Mouse (Mus musculus) gastrocnemius, postnatal 10 days (tissue): Measurements from ENCODE around the gene BC051665. TPM values are rescaled to one million over a fixed set of nuclear protein-coding genes. Genes with fewer than 3 reads are reported as not detected.

Source experiments
- DNase-seq: peaks from one replicate; pipeline ENCODE4 v3.0.0; 2021; ENCODE audit warnings: mixed read lengths
- total RNA-seq, 2 experiments: library from RNA; stranded (reverse); gene quantifications; 2 replicates each; pipeline ENCODE4 v1.2.3; 2021

BC051665 gene
- total RNA-seq, 2 experiments from 2014 or later, result not detected

DNA sequence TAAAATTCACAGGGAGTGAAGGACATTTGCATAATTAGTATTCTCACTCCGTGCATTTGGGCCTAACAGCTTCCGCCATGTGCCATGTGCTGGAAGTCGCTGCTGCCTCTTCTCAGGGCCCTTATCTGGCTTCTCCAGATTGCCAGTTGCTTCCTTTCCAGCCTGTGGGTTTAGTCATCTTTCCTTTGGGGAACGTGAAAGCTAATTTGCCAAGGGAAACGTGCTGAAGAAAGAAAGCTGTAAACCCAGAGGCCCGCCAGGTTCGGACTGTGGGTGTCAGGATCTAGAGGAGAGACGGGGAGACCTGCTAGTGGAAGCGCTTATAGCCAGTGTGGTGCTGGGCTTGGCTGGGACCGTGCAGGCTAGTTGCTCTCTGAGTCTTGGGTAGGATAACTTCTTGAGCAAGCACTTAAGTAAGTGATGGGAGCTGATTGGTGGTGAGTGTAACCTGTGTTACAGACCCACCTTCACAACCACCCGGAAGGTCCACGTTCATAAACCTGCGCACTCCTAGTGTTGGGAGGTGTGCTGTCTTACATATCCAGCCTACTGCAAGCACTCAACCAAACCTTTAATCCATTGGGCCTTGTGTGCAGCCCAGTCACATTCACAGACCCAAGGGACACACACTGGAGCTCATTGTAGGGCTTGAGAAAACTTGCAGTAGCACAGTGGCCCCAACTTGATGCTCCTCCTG, 42.6 kb downstream of the BC051665 start:
- no peak for DNase-seq

DNA sequence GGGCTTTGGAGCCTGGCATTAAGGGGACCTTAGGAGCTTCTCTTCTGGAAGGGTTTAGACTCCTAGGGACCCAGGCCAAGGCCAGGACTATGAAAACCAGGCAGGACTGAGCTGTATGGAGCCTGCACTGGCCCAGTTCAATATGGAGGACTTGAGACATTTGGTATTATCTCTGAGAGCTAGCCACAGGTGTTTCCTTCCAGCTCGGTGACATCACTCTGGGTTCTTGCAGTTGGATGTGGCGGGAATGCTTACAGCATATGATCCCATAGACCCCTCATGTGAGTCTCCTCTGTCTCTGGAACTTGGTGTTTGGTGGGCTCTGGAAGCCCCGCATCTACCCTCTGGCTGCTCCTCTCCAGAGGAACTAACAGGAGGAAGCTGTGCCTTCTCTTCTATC, 43.6 kb downstream of the BC051665 start:
- no peak for DNase-seq

DNA sequence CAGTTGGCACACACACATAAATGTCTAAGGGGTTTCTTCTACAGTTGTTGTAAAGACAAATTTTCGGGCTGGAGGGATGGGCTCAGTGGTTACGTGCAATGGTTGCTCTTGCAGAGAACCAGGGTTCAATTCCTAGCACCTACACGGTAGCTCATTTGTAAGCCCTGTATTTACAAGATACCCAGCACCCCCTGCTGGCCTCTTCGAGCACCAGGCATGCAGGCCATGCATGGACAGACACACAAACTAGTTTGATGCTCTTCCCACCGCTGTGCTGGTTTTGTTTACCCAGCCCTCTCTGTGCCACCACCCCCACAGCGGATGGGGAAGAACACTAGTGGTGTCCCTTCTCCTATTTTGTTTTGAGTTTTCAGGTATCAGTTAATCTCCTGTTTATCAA, 45.9 kb downstream of the BC051665 start:
- no peak for DNase-seq

DNA sequence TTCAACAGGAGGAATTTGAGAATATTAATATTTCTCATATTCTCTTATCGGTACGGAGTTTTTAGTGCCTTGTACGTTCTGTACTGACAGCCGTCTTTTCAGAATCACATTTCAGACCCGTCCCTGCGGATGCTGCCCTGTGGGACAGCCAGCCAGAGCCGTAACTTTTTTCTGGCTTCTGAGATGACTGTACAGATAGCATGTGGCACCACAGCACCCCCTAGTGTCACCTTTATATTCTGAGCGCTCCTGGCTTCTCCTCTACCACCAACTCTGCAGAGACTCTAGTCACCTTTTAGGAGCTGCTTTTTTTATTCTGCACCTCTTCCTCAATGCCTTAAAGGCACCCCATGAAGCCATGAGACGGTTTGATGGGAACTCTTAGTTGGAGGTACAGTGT, 47.7 kb downstream of the BC051665 start:
- DNase-seq, result peak; percentile 76

DNA sequence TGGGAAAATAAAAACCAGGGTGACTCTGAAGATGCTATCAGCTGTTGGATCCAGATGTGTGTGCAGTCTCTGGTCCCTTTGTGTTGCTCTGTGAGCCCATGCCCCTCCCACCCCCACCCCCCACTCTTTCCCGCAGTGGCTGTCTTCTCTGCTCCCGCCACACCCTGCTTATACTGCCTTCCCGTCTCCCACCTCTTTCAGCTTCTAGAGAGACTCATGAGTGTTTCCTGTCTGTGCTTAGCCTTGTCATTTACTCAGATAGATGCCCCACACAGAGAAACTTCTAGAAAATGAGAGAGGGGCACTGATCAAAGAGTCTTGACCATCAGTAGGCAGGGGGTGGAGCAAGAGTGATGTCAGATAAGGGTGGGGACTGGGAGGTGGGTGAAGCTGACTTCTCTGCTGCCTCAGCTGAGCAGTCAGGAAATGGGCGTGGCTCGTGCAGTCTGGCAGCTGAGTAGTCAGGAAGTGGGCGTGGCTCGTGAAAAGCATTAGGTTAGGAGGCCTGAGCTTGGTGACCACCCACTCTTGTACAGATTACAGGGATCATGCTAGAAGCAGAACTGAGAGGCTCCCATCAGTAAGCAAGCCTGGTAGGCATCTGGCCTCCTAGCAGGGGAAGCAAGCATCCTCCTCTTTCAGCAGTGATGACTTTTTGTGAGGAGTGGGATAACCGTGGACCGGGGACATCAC, 48.4 kb downstream of the BC051665 start:
- peak; percentile 73 for DNase-seq

DNA sequence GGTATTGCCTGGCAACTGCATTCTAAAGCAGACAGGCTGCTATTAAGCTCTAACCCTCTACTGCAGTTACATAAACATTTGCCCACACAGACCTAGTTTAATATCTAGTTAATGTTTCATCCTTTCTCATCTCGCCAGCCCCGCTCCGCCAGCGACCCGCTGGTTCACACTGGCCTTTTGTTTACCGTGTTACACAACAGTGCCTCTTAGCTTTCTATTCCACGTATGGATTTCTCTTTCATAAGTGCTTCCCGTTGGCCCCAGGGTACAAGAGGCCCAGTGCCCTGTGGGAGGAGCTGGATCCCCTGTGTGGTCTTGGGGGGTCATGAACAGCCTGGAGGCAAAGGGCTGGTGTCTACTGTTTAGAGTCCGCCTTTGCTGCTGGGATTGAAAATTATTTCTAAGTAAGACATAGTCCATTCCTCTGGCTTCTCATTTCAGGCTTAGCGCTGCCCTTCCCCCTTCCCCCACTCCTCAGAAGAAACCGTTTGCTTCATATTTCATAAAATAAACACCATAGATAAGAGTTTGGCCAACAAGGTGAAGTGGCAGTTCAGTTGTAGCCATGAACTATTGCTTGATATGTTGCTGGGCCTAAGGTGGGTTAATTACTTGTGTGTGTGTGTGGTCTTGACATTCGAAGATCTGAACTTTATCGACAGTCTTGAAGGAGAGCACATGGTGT, 49.6 kb downstream of the BC051665 start:
- DNase-seq, result no peak

DNA sequence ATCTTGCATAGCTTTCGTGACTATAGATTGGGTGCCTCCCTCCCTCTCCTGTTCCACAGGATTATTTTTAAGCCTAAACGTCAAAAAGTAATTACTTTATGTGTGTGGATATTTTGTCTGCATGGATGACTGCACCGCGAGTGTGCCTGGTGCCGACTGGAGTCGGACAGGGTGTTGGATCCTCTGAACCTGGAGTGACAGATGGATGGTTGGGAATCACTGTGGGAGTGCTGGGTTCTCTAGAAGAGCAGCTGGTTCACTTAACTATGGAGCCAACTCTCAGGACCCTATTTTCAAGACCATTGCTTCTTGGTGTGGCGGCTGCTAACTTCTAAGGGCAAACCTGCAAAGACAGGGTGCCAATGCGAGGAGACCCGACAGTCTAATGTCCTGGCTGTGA, 50.9 kb downstream of the BC051665 start:
- no peak for DNase-seq

Other genes starting within 250 kb of the BC051665 start
- 10 to 100 TPM; 25.1 to 29.6 TPM for gene Dapk1, start 184.4 kb downstream of the BC051665 start, total RNA-seq
- gene Ctsll3, start 16.5 kb upstream of the BC051665 start, total RNA-seq, result not detected
- gene 4930486L24Rik, start 78.1 kb upstream of the BC051665 start, total RNA-seq, result under 1 TPM in 1 of 2 experiments, not detected in 1; 0.47 TPM
- under 1 TPM in 1 of 2 experiments, not detected in 1; 0.26 TPM for gene Gm49392, start 110.5 kb upstream of the BC051665 start, total RNA-seq
- gene Ctla2b, start 111.1 kb upstream of the BC051665 start, total RNA-seq, result 1 to 10 TPM; 3.1 to 3.5 TPM
- not detected for gene Tpbpb, start 118.5 kb upstream of the BC051665 start, total RNA-seq
- not detected for gene Gm49393, start 149.2 kb upstream of the BC051665 start, total RNA-seq
- not detected for gene Gm49391, start 150.2 kb upstream of the BC051665 start, total RNA-seq
- gene Ctla2a, start 150.3 kb upstream of the BC051665 start, total RNA-seq, result 10 to 100 TPM; 27.1 to 27.2 TPM
- not detected for gene Tpbpa, start 155.6 kb upstream of the BC051665 start, total RNA-seq
- not detected for gene Ctsj, start 219.6 kb upstream of the BC051665 start, total RNA-seq